ENCODE assay signal across 17 mouse cellular contexts in the genomic region with DNA sequence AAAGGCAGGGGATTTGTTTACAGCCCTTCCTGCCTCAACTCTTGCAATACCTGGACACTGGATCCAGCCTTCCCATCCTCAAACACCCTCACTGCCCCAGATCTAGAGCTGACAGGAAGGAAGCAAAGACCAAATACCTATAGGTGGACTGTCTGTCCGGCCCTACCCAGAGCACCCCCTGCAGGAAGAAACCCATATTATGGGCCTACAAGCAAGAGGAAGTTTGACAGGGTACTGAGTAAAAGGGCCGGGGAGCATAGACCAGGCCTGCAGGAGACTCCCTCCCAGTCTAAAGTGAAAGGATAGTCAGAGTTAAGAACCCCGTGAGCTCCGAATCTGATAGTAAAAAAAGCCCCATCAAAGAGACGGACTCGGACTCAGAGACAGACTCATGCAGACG. TPM values are rescaled to one million over a fixed set of nuclear protein-coding genes. Genes with fewer than 3 reads are reported as not detected.
DNase-seq lines count a peak whose midpoint lies in the region; ATAC-seq and TF ChIP-seq lines count a peak whose summit lies in the region.
"Had no signal": no experiment of that assay in that cellular context is flagged by ENCODE, and none has a peak within 500 bp of the region (broad histone marks: within the 10 kb centered on the region; RNA-seq: fewer than 3 reads in every experiment).

No protein-coding gene starts in this region.

- peak; percentile 21 for TF ChIP-seq CTCF in ES-Bruce4 (IDR thresholded peaks at IDR 0.05; ENCODE audit: low read depth, low read length)
- no peak for TF ChIP-seq CTCF in midbrain, postnatal 0 days (IDR thresholded peaks at IDR 0.05)

- H3K9ac ChIP-seq in ES-Bruce4 (ENCODE audit: low read depth, poor library complexity, severe bottlenecking): no peak overlapping the region
- no peak overlapping the region for H3K9ac ChIP-seq in midbrain, postnatal 0 days (replicated peaks; ENCODE audit: low read length, poor library complexity, severe bottlenecking)
- H3K9ac ChIP-seq: hindbrain, embryonic 15.5 days; limb, embryonic 12.5 days; neural tube, embryonic 13.5 days had no signal

- 0 out of 2 replicates have a peak overlapping the region, but pooled peaks have one; percentile 39 for H3K27ac ChIP-seq in heart, embryonic 10.5 days
- H3K27ac ChIP-seq in ES-Bruce4 (ENCODE audit: insufficient read depth, low read length): no peak overlapping the region
- no peak overlapping the region for H3K27ac ChIP-seq in midbrain, postnatal 0 days (ENCODE audit: low read depth, low read length)
- H3K27ac ChIP-seq: hindbrain, embryonic 15.5 days; kidney, postnatal 0 days; limb, embryonic 12.5 days; neural tube, embryonic 13.5 days had no signal

- peak; percentile 44; the same call in 1 of the 2 replicates for ATAC-seq in megakaryocyte-erythroid progenitor cell, adult 5-6 weeks (replicated peaks; ENCODE audit: low FRiP score, low TSS enrichment, poor library complexity, severe bottlenecking)
- ATAC-seq in midbrain, postnatal 0 days (ENCODE audit: low FRiP score): no peak
- ATAC-seq: intestine, postnatal 0 days had no signal

- H3K4me2 ChIP-seq in midbrain, postnatal 0 days (ENCODE audit: low read depth, low read length, poor library complexity, severe bottlenecking): no peak overlapping the region
- H3K4me2 ChIP-seq: hindbrain, embryonic 15.5 days; limb, embryonic 12.5 days; neural tube, embryonic 13.5 days had no signal

- no peak overlapping the region for H3K4me3 ChIP-seq in heart, embryonic 10.5 days
- no peak overlapping the region for H3K4me3 ChIP-seq in ES-Bruce4 (ENCODE audit: low read depth, low read length)
- H3K4me3 ChIP-seq in midbrain, postnatal 0 days (ENCODE audit: low read depth, low read length): no peak overlapping the region
- H3K4me3 ChIP-seq: hindbrain, embryonic 15.5 days; limb, embryonic 12.5 days; neural tube, embryonic 13.5 days had no signal

- 47% methylated on average over 7 of the region's 7 CpGs for WGBS in heart, embryonic 10.5 days
- 68% methylated on average over 7 of the region's 7 CpGs for WGBS in midbrain, postnatal 0 days

- no peak for DNase-seq in heart, embryonic 10.5 days (ENCODE audit: low spot score)
- DNase-seq in heart, adult 11 months: no peak
- DNase-seq in lung, postnatal 36 days: peak; percentile 28
- DNase-seq in lung, postnatal 25 days (ENCODE audit: low spot score): no peak
- DNase-seq in midbrain, postnatal 0 days (ENCODE audit: low spot score): no peak
- no peak for DNase-seq in neural tube, embryonic 10.5 days (ENCODE audit: extremely low spot score, low spot score)
- DNase-seq: cerebellum, adult 9-11 months; embryo, embryonic 11 days; lung, adult 18-20 months; right cerebral cortex, postnatal 25 days had no signal

- H3K27me3 ChIP-seq in heart, embryonic 10.5 days (ENCODE audit: insufficient read depth, poor library complexity, severe bottlenecking): peaks cover 80% of the 10 kb centered on the region
- no peaks in the 10 kb centered on the region for H3K27me3 ChIP-seq in ES-Bruce4 (ENCODE audit: control insufficient read depth, insufficient read depth, low read length, poor library complexity, severe bottlenecking)
- H3K27me3 ChIP-seq in midbrain, postnatal 0 days (ENCODE audit: insufficient read depth, low read length): no peaks in the 10 kb centered on the region
- H3K27me3 ChIP-seq: neural tube, embryonic 13.5 days had no signal

- TF ChIP-seq POLR2A in ES-Bruce4 (IDR thresholded peaks at IDR 0.05; ENCODE audit: insufficient read depth, low read length): no peak

- no peak for TF ChIP-seq EP300 in ES-Bruce4 (IDR thresholded peaks at IDR 0.05; ENCODE audit: insufficient read depth, low read depth, low read length)

- H3K4me1 ChIP-seq in heart, embryonic 10.5 days: peaks cover 39% of the 10 kb centered on the region
- H3K4me1 ChIP-seq in ES-Bruce4 (ENCODE audit: control insufficient read depth, insufficient read depth, low read length): no peaks in the 10 kb centered on the region
- no peaks in the 10 kb centered on the region for H3K4me1 ChIP-seq in midbrain, postnatal 0 days (ENCODE audit: insufficient read depth, low read length)
- H3K4me1 ChIP-seq: hindbrain, embryonic 15.5 days had no signal

- no peaks in the 10 kb centered on the region for H3K9me3 ChIP-seq in heart, embryonic 10.5 days
- H3K9me3 ChIP-seq in ES-Bruce4 (replicated peaks; ENCODE audit: control insufficient read depth, insufficient read depth, low read length, poor library complexity, severe bottlenecking): no peaks in the 10 kb centered on the region
- no peaks in the 10 kb centered on the region for H3K9me3 ChIP-seq in midbrain, postnatal 0 days (ENCODE audit: low read length)
- H3K9me3 ChIP-seq: hindbrain, embryonic 15.5 days; limb, embryonic 12.5 days; neural tube, embryonic 13.5 days had no signal

- H3K36me3 ChIP-seq in heart, embryonic 10.5 days: no peaks in the 10 kb centered on the region
- H3K36me3 ChIP-seq in ES-Bruce4 (ENCODE audit: control insufficient read depth, insufficient read depth, low read length, poor library complexity, severe bottlenecking): no peaks in the 10 kb centered on the region
- no peaks in the 10 kb centered on the region for H3K36me3 ChIP-seq in midbrain, postnatal 0 days (ENCODE audit: insufficient read depth, low read length)
- H3K36me3 ChIP-seq: hindbrain, embryonic 15.5 days; limb, embryonic 12.5 days; neural tube, embryonic 13.5 days had no signal

RNA-seq across cellular contexts. Expression of gene Lgr6, which starts 10.4 kb away (rescaled TPM):
- polyA plus RNA-seq in heart, embryonic 10.5 days (2016; fragmentation: Nextera tagmentation; extraction: Ambion mirVana): 0.49 and 0.64 TPM in 2 replicates
- 0.26 and 0.81 TPM in 2 replicates for polyA plus RNA-seq in ES-Bruce4 (2011; ENCODE audit: insufficient read depth, insufficient read length, low read depth, missing spikeins)
- total RNA-seq in megakaryocyte-erythroid progenitor cell, adult 5-6 weeks (2014; fragmentation: Nextera tagmentation): not detected in 2 replicates
- total RNA-seq in megakaryocyte-erythroid progenitor cell, adult 5-6 weeks (2017): not detected in 2 replicates
- total RNA-seq in midbrain, postnatal 0 days (2014; rRNA removed): 2.5 and 3.8 TPM in 2 replicates
- polyA plus RNA-seq in midbrain, postnatal 0 days (2015; fragmentation: Nextera tagmentation; extraction: Ambion mirVana): 1.9 and 2.1 TPM in 2 replicates

RNA-seq across cellular contexts. Expression of gene Ptpn7, which starts 37.8 kb away (rescaled TPM):
- 1.5 and 5.0 TPM in 2 replicates for polyA plus RNA-seq in heart, embryonic 10.5 days (2016; fragmentation: Nextera tagmentation; extraction: Ambion mirVana)
- polyA plus RNA-seq in ES-Bruce4 (2011; ENCODE audit: insufficient read depth, insufficient read length, low read depth, missing spikeins): 1.5 and 1.8 TPM in 2 replicates
- total RNA-seq in megakaryocyte-erythroid progenitor cell, adult 5-6 weeks (2014; fragmentation: Nextera tagmentation): 108 and 110 TPM in 2 replicates
- total RNA-seq in megakaryocyte-erythroid progenitor cell, adult 5-6 weeks (2017): 68.5 and 93.7 TPM in 2 replicates
- 0.05 and 0.24 TPM in 2 replicates for total RNA-seq in midbrain, postnatal 0 days (2014; rRNA removed)
- polyA plus RNA-seq in midbrain, postnatal 0 days (2015; fragmentation: Nextera tagmentation; extraction: Ambion mirVana): 0.05 and 0.15 TPM in 2 replicates

RNA-seq across cellular contexts. Expression of gene Arl8a, which starts 51.9 kb away (rescaled TPM):
- polyA plus RNA-seq in heart, embryonic 10.5 days (2016; fragmentation: Nextera tagmentation; extraction: Ambion mirVana): 28.0 and 36.5 TPM in 2 replicates
- polyA plus RNA-seq in ES-Bruce4 (2011; ENCODE audit: insufficient read depth, insufficient read length, low read depth, missing spikeins): 94.4 and 106 TPM in 2 replicates
- 23.8 and 38.4 TPM in 2 replicates for total RNA-seq in megakaryocyte-erythroid progenitor cell, adult 5-6 weeks (2014; fragmentation: Nextera tagmentation)
- total RNA-seq in megakaryocyte-erythroid progenitor cell, adult 5-6 weeks (2017): 7.9 and 14.8 TPM in 2 replicates
- 317 and 384 TPM in 2 replicates for total RNA-seq in midbrain, postnatal 0 days (2014; rRNA removed)
- 399 and 418 TPM in 2 replicates for polyA plus RNA-seq in midbrain, postnatal 0 days (2015; fragmentation: Nextera tagmentation; extraction: Ambion mirVana)
